ENCODE assay signal across 13 mouse cellular contexts in the genomic region with DNA sequence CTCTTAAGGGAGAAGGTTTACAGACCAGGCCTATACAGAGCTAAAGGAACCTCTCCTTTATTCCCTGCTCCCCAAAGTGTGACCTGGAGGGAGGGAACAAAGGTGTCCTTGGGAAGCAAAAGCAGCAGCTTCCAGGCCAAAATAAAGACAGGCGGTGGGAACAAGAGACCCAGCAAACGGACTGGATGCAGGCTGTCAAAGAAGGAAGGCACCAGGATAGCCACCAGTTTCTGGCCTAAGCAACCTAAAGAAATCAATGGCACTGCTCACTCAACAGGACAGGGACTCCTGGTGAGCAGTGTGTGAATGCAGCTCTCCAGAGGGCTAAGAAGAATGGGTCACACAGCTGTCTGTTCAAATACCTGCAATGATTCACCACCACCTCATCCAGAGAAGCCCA. TPM values are rescaled to one million over a fixed set of nuclear protein-coding genes. Genes with fewer than 3 reads are reported as not detected.
A peak's percentile ranks its signal among the peaks of the same experiment; 100 is the strongest.
DNase-seq lines count a peak whose midpoint lies in the region; ATAC-seq lines count a peak whose summit lies in the region.
"Had no signal": no experiment of that assay in that cellular context is flagged by ENCODE, and none has a peak within 500 bp of the region (broad histone marks: within the 10 kb centered on the region; RNA-seq: fewer than 3 reads in every experiment).

No protein-coding gene starts in this region.

- peak overlapping the region; percentile 91; the same call in 1 of the 2 replicates for H3K4me3 ChIP-seq in hindbrain, embryonic 10.5 days
- H3K4me3 ChIP-seq in hindbrain, embryonic 11.5 days (ENCODE audit: low read depth, low read length), result no peak overlapping the region
- no peak overlapping the region for H3K4me3 ChIP-seq in forebrain, embryonic 14.5 days (ENCODE audit: low read depth, low read length)
- H3K4me3 ChIP-seq in midbrain, embryonic 10.5 days, result peak overlapping the region; percentile 88; the same call in 1 of the 2 replicates

- H3K36me3 ChIP-seq in hindbrain, embryonic 10.5 days, result 0 out of 2 replicates have a peak, but pooled peaks cover 3% of the 10 kb centered on the region
- H3K36me3 ChIP-seq in hindbrain, embryonic 11.5 days (ENCODE audit: control insufficient read depth, insufficient read depth, low read length), result no peaks in the 10 kb centered on the region
- no peaks in the 10 kb centered on the region for H3K36me3 ChIP-seq in forebrain, embryonic 14.5 days (ENCODE audit: control insufficient read depth, insufficient read depth, low read length)
- 0 out of 2 replicates have a peak, but pooled peaks cover 3% of the 10 kb centered on the region for H3K36me3 ChIP-seq in midbrain, embryonic 10.5 days
- H3K36me3 ChIP-seq: heart, embryonic 15.5 days had no signal

- no peak overlapping the region for H3K9ac ChIP-seq in hindbrain, embryonic 11.5 days (ENCODE audit: low read depth, low read length)
- H3K9ac ChIP-seq in forebrain, embryonic 14.5 days (ENCODE audit: low read length), result no peak overlapping the region

- no peak overlapping the region for H3K4me2 ChIP-seq in hindbrain, embryonic 11.5 days (replicated peaks; ENCODE audit: low read depth, low read length)
- H3K4me2 ChIP-seq in forebrain, embryonic 14.5 days (ENCODE audit: low read length), result peak overlapping the region; percentile 86; the same call in 1 of the 2 replicates

- H3K27ac ChIP-seq in hindbrain, embryonic 10.5 days, result no peak overlapping the region
- no peak overlapping the region for H3K27ac ChIP-seq in hindbrain, embryonic 11.5 days (ENCODE audit: low read depth, low read length)
- H3K27ac ChIP-seq in forebrain, embryonic 14.5 days (ENCODE audit: low read depth, low read length), result no peak overlapping the region
- no peak overlapping the region for H3K27ac ChIP-seq in midbrain, embryonic 10.5 days (replicated peaks)
- H3K27ac ChIP-seq: heart, embryonic 15.5 days; layer of hippocampus, adult 2 months had no signal

- H3K9me3 ChIP-seq in hindbrain, embryonic 10.5 days, result 0 out of 2 replicates have a peak, but pooled peaks cover 2% of the 10 kb centered on the region
- H3K9me3 ChIP-seq in hindbrain, embryonic 11.5 days (ENCODE audit: control insufficient read depth, low read length), result no peaks in the 10 kb centered on the region
- no peaks in the 10 kb centered on the region for H3K9me3 ChIP-seq in forebrain, embryonic 14.5 days (replicated peaks; ENCODE audit: control insufficient read depth, low read length)
- H3K9me3 ChIP-seq in midbrain, embryonic 10.5 days (replicated peaks), result no peaks in the 10 kb centered on the region
- H3K9me3 ChIP-seq: heart, embryonic 15.5 days had no signal

- peaks cover 24% of the 10 kb centered on the region for H3K4me1 ChIP-seq in hindbrain, embryonic 10.5 days (replicated peaks)
- no peaks in the 10 kb centered on the region; the same call in 1 of the 2 replicates for H3K4me1 ChIP-seq in hindbrain, embryonic 11.5 days (replicated peaks; ENCODE audit: control insufficient read depth, insufficient read depth, low read length)
- H3K4me1 ChIP-seq in forebrain, embryonic 14.5 days (ENCODE audit: control insufficient read depth, insufficient read depth, low read length), result peaks cover 19% of the 10 kb centered on the region
- H3K4me1 ChIP-seq in midbrain, embryonic 10.5 days, result peaks cover 27% of the 10 kb centered on the region

- DNase-seq in hindbrain, embryonic 10.5 days (ENCODE audit: low spot score), result no peak
- DNase-seq in hindbrain, embryonic 11.5 days (ENCODE audit: low spot score), result no peak
- DNase-seq in R1 (ENCODE audit: low read depth, low spot score), result peak; percentile 10
- no peak for DNase-seq in forebrain, embryonic 14.5 days (ENCODE audit: low spot score)
- no peak for DNase-seq in midbrain, embryonic 10.5 days (ENCODE audit: low spot score)
- DNase-seq in adrenal gland, postnatal 36 days, result no peak
- no peak for DNase-seq in retina, postnatal 1 day
- no peak for DNase-seq in kidney, postnatal 25 days
- DNase-seq: lung, adult 2 months; thymus, postnatal 14 days had no signal

- H3K27me3 ChIP-seq in hindbrain, embryonic 10.5 days (ENCODE audit: insufficient read depth, poor library complexity, severe bottlenecking), result no peaks in the 10 kb centered on the region
- H3K27me3 ChIP-seq in hindbrain, embryonic 11.5 days (ENCODE audit: control insufficient read depth, insufficient read depth, low read length), result no peaks in the 10 kb centered on the region
- no peaks in the 10 kb centered on the region for H3K27me3 ChIP-seq in forebrain, embryonic 14.5 days (replicated peaks; ENCODE audit: control insufficient read depth, insufficient read depth, low read length)
- no peaks in the 10 kb centered on the region for H3K27me3 ChIP-seq in midbrain, embryonic 10.5 days (ENCODE audit: low read depth, poor library complexity, severe bottlenecking)
- H3K27me3 ChIP-seq: CH12.LX; heart, embryonic 15.5 days had no signal

- no peak for ATAC-seq in hindbrain, embryonic 11.5 days (ENCODE audit: low FRiP score)
- ATAC-seq in forebrain, embryonic 14.5 days, result no peak

- WGBS in hindbrain, embryonic 10.5 days, result 49% methylated on average over 2 of the region's 2 CpGs
- WGBS in hindbrain, embryonic 11.5 days, result 54% methylated on average over 2 of the region's 2 CpGs
- 57% methylated on average over 2 of the region's 2 CpGs for WGBS in forebrain, embryonic 14.5 days
- WGBS in midbrain, embryonic 10.5 days, result 55% methylated on average over 2 of the region's 2 CpGs

RNA-seq across cellular contexts. Expression of a gene that starts 1.8 kb away (rescaled TPM):
- 19.0 and 21.9 TPM in 2 replicates for polyA plus RNA-seq in hindbrain, embryonic 10.5 days (2016; fragmentation: Nextera tagmentation; extraction: Ambion mirVana)
- 26.8 and 28.4 TPM in 2 replicates for polyA plus RNA-seq in hindbrain, embryonic 11.5 days (2014; fragmentation: Nextera tagmentation; extraction: Ambion mirVana)
- polyA plus RNA-seq in forebrain, embryonic 14.5 days (2014; fragmentation: Nextera tagmentation; extraction: Ambion mirVana), result 36.8 and 39.8 TPM in 2 replicates
- polyA plus RNA-seq in midbrain, embryonic 10.5 days (2016; fragmentation: Nextera tagmentation; extraction: Ambion mirVana), result 18.8 and 19.9 TPM in 2 replicates
- total RNA-seq in adrenal gland, postnatal 36 days (2021), result 10 to 100 TPM; 27.5 TPM

Comparison
In these comparisons a context has a peak if more than half of its experiments do, and no peak if none do; other contexts are left out.
1. H3K4me3 ChIP-seq: peak in hindbrain, embryonic 10.5 days (single experiment) and midbrain, embryonic 10.5 days (single experiment); none in hindbrain, embryonic 11.5 days (single experiment) and forebrain, embryonic 14.5 days (single experiment).